Mouse (Mus musculus) urinary bladder, postnatal 0 days (tissue): Measurements from ENCODE around the gene Olfr1424. TPM values are rescaled to one million over a fixed set of nuclear protein-coding genes. Genes with fewer than 3 reads are reported as not detected.

Experiments
- polyA plus RNA-seq: library from polyadenylated mRNA; unstranded; fragments of >200 nt; fragmentation: Nextera tagmentation; extraction: Ambion mirVana; gene quantifications from 2 replicates; pipeline ENCODE4 v1.2.1, GENCODE M21; 2015

The Olfr1424 gene
- polyA plus RNA-seq: not detected in 2 replicates

DNA sequence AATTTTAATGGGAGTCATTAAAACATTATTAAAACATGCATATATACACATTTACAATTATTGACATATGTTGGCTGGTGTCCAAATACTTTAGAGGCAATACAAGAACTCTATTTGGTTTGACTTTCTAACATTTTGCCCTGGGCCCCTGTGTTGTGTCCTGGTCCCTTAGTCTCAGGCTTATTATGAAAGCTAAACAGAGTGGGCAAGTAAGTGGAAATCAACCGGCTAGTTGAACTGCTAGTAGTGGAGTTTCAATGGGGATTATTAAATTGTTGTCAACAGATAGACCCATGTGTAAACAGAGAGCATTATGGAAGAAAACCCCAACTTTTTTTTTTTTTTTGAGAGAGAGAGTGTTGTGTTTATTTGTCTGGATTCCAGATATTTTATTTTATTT, at the start of gene Olfr1424:
Gene Olfr1424, minus strand, starts transcription at position 101 of the 400 bp plus-strand sequence.

DNA sequence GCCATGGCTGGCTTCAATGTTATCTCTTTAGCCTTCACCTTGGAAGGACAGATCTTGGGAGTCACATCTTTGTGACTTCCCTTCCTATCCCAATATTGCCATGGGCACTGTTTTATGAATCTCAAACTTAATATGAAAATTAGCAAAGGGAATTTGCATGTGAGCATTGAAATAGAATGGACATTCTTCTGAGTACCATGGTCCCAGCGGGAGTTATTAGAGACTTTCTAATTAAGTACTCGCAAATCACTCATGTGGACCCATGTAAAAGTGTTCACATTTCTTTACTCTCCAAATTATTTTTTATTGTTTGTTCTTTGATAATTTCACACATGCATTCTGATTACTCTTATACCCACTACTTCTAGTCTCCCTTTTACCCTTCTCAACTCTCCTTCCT, 40.8 kb upstream of the Olfr1424 start, which contains the start of gene Olfr1427:
Gene Olfr1427, minus strand, starts transcription at position 101 of the 400 bp plus-strand sequence.

DNA sequence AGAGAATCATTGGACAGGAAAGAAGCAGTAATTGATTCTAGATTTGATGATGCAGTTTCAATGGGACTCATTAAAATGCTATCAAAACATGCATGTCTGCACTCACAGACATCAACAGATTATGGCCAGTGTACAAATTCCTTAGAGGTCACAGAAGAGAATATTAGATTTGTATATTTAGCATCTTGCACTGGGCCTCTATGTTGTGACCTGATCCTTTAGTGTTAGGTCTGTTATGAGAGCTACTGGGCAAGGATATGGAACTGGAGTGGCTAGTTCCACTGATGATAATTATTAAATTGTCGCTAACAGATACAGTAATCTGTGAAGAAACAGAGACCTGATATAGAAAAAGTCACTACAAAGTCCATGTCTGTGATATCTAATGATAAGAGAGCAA, 29.4 kb upstream of the Olfr1424 start, which contains the start of gene Olfr1426:
Gene Olfr1426, minus strand, starts transcription at position 101 of the 400 bp plus-strand sequence.

DNA sequence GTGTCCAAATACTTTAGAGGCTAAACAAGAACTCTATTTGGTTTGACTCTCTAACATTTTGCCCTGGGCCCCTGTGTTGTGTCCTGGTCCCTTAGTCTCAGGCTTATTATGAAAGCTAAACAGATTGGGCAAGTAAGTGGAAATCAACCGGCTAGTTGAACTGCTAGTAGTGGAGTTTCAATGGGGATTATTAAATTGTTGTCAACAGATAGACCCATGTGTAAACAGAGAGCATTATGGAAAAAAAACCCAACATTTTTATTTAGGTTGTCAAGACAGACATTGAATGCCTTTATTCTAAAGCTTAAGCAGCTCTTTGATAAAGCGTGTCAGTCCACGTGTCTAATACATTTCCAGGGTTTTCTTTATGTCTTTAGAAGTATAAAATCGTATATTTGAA, 15.1 kb upstream of the Olfr1424 start, which contains the start of gene Olfr1425:
Gene Olfr1425, minus strand, starts transcription at position 101 of the 400 bp plus-strand sequence.

GRCm38 (mm10) chr19:12041217-12041616, 21.3 kb downstream of the Olfr1424 start, which contains the start of gene Olfr1423:
Olfr1423 (minus strand) TSS chr19:12041317.

Other genes with a start within 250 kb of the Olfr1424 start
- gene Stx3, start 243.3 kb downstream of the Olfr1424 start, polyA plus RNA-seq: 7.2 and 7.7 TPM in 2 replicates
- not detected in 2 replicates for gene Olfr1417, start 223.5 kb downstream of the Olfr1424 start, polyA plus RNA-seq
- not detected in 2 replicates for gene Olfr1418, start 201.6 kb downstream of the Olfr1424 start, polyA plus RNA-seq
- gene Olfr1419, start 187.6 kb downstream of the Olfr1424 start, polyA plus RNA-seq: not detected in 2 replicates
- gene Olfr1420, start 176.1 kb downstream of the Olfr1424 start, polyA plus RNA-seq: not detected in 2 replicates
- gene Patl1, start 150.3 kb downstream of the Olfr1424 start, polyA plus RNA-seq: 8.2 and 9.1 TPM in 2 replicates
- gene Osbp, start 96.7 kb downstream of the Olfr1424 start, polyA plus RNA-seq: 2.9 and 3.9 TPM in 2 replicates
- gene Olfr1423, start 21.4 kb downstream of the Olfr1424 start, polyA plus RNA-seq: not detected in 2 replicates
- not detected in 2 replicates for gene Olfr1425, start 15.0 kb upstream of the Olfr1424 start, polyA plus RNA-seq
- gene Olfr1426, start 29.3 kb upstream of the Olfr1424 start, polyA plus RNA-seq: not detected in 2 replicates
- gene Olfr1427, start 40.7 kb upstream of the Olfr1424 start, polyA plus RNA-seq: not detected in 2 replicates
- gene Olfr1428, start 53.2 kb upstream of the Olfr1424 start, polyA plus RNA-seq: not detected in 2 replicates
- not detected in 2 replicates for gene Olfr76, start 60.5 kb upstream of the Olfr1424 start, polyA plus RNA-seq
- not detected in 2 replicates for gene Olfr1555-ps1, start 107.4 kb upstream of the Olfr1424 start, polyA plus RNA-seq
- not detected in 2 replicates for gene Olfr1431, start 138.0 kb upstream of the Olfr1424 start, polyA plus RNA-seq
- gene Olfr1432, start 169.9 kb upstream of the Olfr1424 start, polyA plus RNA-seq: not detected in 2 replicates
- not detected in 2 replicates for gene Olfr262, start 179.0 kb upstream of the Olfr1424 start, polyA plus RNA-seq
- not detected in 2 replicates for gene Olfr235, start 198.3 kb upstream of the Olfr1424 start, polyA plus RNA-seq
- gene Olfr1434, start 217.2 kb upstream of the Olfr1424 start, polyA plus RNA-seq: not detected in 2 replicates
- not detected in 2 replicates for gene Olfr1436, start 236.4 kb upstream of the Olfr1424 start, polyA plus RNA-seq